Mouse (Mus musculus): ENCODE data around the gene Gk5. TPM values are rescaled to one million over a fixed set of nuclear protein-coding genes. Genes with fewer than 3 reads are reported as not detected.

Gk5 gene
- polyA plus RNA-seq, 1 experiment from 2014 or later = 4.1 TPM

GRCm38 (mm10) chr9:96195885-96196622 is 76.9 kb downstream of the Gk5 start, which contains the start of gene Tfdp2:
TSS of gene Tfdp2 (plus strand) at chr9:96196275.
- under 1% methylated on average over 74 of the region's 81 CpGs for WGBS
- Histone ChIP-seq H3K4me2 (ENCODE audit: low read depth, severe bottlenecking) (peak within 1 kb of the TSS; percentile 92), H3K27me3 (ENCODE audit: control insufficient read depth, insufficient read depth, low read length) (no peaks in the 10 kb centered on the region), H3K36me3 (ENCODE audit: control insufficient read depth, insufficient read depth, low read length) (no peaks in the 10 kb centered on the region; the same call in 1 of the 2 replicates), H3K27ac (replicated peaks; ENCODE audit: low read depth, low read length) (peak within 1 kb of the TSS; percentile 48; the same call in 1 of the 2 replicates), H3K4me3 (ENCODE audit: low read depth, low read length) (peak within 1 kb of the TSS; percentile 91), H3K9ac (ENCODE audit: low read length) (peak within 1 kb of the TSS; percentile 87), H3K9me3 (ENCODE audit: control insufficient read depth, low read length) (no peaks in the 10 kb centered on the region), H3K4me1 (ENCODE audit: control insufficient read depth, insufficient read depth, low read length) (peaks cover 9% of the 10 kb centered on the region; the same call in 1 of the 2 replicates)
- DNase-seq (ENCODE audit: low spot score) (peak; percentile 91), ATAC-seq (ENCODE audit: insufficient number of reproducible peaks, low FRiP score, low TSS enrichment, low read depth) (peak; percentile 98)

GRCm38 (mm10) chr9:96196636-96197181 is 77.5 kb downstream of the Gk5 start:
- Histone ChIP-seq H3K27me3 (ENCODE audit: control insufficient read depth, insufficient read depth, low read length) (no peaks in the 10 kb centered on the region), H3K36me3 (ENCODE audit: control insufficient read depth, insufficient read depth, low read length) (no peaks in the 10 kb centered on the region; the same call in 1 of the 2 replicates), H3K9ac (ENCODE audit: low read length) (peak overlapping the region; percentile 87), H3K4me3 (ENCODE audit: low read depth, low read length) (peak overlapping the region; percentile 91), H3K4me1 (ENCODE audit: control insufficient read depth, insufficient read depth, low read length) (peaks cover 9% of the 10 kb centered on the region; the same call in 1 of the 2 replicates), H3K9me3 (ENCODE audit: control insufficient read depth, low read length) (no peaks in the 10 kb centered on the region), H3K27ac (replicated peaks; ENCODE audit: low read depth, low read length) (peak overlapping the region; percentile 48; the same call in 1 of the 2 replicates), H3K4me2 (ENCODE audit: low read depth, severe bottlenecking) (peak overlapping the region; percentile 92)
- WGBS = under 1% methylated on average over 20 of the region's 20 CpGs
- ATAC-seq (ENCODE audit: insufficient number of reproducible peaks, low FRiP score, low TSS enrichment, low read depth) = no peak
- DNase-seq (ENCODE audit: low spot score) = peak; percentile 68

GRCm38 (mm10) chr9:96197806-96198205 is 78.6 kb downstream of the Gk5 start:
- no peak for DNase-seq (ENCODE audit: low spot score)
- Histone ChIP-seq H3K9ac (ENCODE audit: low read length) (no peak overlapping the region), H3K27me3 (ENCODE audit: control insufficient read depth, insufficient read depth, low read length) (no peaks in the 10 kb centered on the region), H3K9me3 (ENCODE audit: control insufficient read depth, low read length) (no peaks in the 10 kb centered on the region), H3K4me3 (ENCODE audit: low read depth, low read length) (peak overlapping the region; percentile 91; the same call in 1 of the 2 replicates), H3K36me3 (ENCODE audit: control insufficient read depth, insufficient read depth, low read length) (no peaks in the 10 kb centered on the region; the same call in 1 of the 2 replicates), H3K27ac (replicated peaks; ENCODE audit: low read depth, low read length) (no peak overlapping the region), H3K4me2 (ENCODE audit: low read depth, severe bottlenecking) (peak overlapping the region; percentile 92), H3K4me1 (ENCODE audit: control insufficient read depth, insufficient read depth, low read length) (peaks cover 9% of the 10 kb centered on the region; the same call in 1 of the 2 replicates)
- WGBS = 70% methylated on average over 9 of the region's 9 CpGs
- ATAC-seq (ENCODE audit: insufficient number of reproducible peaks, low FRiP score, low TSS enrichment, low read depth) = no peak

GRCm38 (mm10) chr9:96203663-96204062 is 84.5 kb downstream of the Gk5 start:
- no peak overlapping the region for H3K27ac ChIP-seq (replicated peaks; ENCODE audit: low read depth, low read length)
- H3K4me2 ChIP-seq (ENCODE audit: low read depth, severe bottlenecking) = no peak overlapping the region
- ATAC-seq (ENCODE audit: insufficient number of reproducible peaks, low FRiP score, low TSS enrichment, low read depth) = no peak
- H3K36me3 ChIP-seq (ENCODE audit: control insufficient read depth, insufficient read depth, low read length) = no peaks in the 10 kb centered on the region; the same call in 1 of the 2 replicates
- H3K27me3 ChIP-seq (ENCODE audit: control insufficient read depth, insufficient read depth, low read length) = no peaks in the 10 kb centered on the region
- no peak overlapping the region for H3K4me3 ChIP-seq (ENCODE audit: low read depth, low read length)
- no peak for DNase-seq (ENCODE audit: low spot score)
- no peak overlapping the region for H3K9ac ChIP-seq (ENCODE audit: low read length)
- no peaks in the 10 kb centered on the region for H3K4me1 ChIP-seq (ENCODE audit: control insufficient read depth, insufficient read depth, low read length)
- 95% methylated on average over 3 of the region's 3 CpGs for WGBS
- H3K9me3 ChIP-seq (ENCODE audit: control insufficient read depth, low read length) = no peaks in the 10 kb centered on the region

GRCm38 (mm10) chr9:96207428-96207827 is 88.3 kb downstream of the Gk5 start:
- Histone ChIP-seq H3K4me3 (ENCODE audit: low read depth, low read length) (no peak overlapping the region), H3K36me3 (ENCODE audit: control insufficient read depth, insufficient read depth, low read length) (no peaks in the 10 kb centered on the region; the same call in 1 of the 2 replicates), H3K4me2 (ENCODE audit: low read depth, severe bottlenecking) (no peak overlapping the region), H3K27ac (replicated peaks; ENCODE audit: low read depth, low read length) (no peak overlapping the region), H3K9me3 (ENCODE audit: control insufficient read depth, low read length) (no peaks in the 10 kb centered on the region), H3K9ac (ENCODE audit: low read length) (no peak overlapping the region), H3K27me3 (ENCODE audit: control insufficient read depth, insufficient read depth, low read length) (no peaks in the 10 kb centered on the region), H3K4me1 (ENCODE audit: control insufficient read depth, insufficient read depth, low read length) (no peaks in the 10 kb centered on the region)
- DNase-seq (ENCODE audit: low spot score) (no peak), ATAC-seq (ENCODE audit: insufficient number of reproducible peaks, low FRiP score, low TSS enrichment, low read depth) (no peak)
- 96% methylated on average over 3 of the region's 3 CpGs for WGBS

GRCm38 (mm10) chr9:96213036-96213645 is 94.0 kb downstream of the Gk5 start:
- Histone ChIP-seq H3K27me3 (ENCODE audit: control insufficient read depth, insufficient read depth, low read length) (no peaks in the 10 kb centered on the region), H3K4me2 (ENCODE audit: low read depth, severe bottlenecking) (no peak overlapping the region), H3K9me3 (ENCODE audit: control insufficient read depth, low read length) (no peaks in the 10 kb centered on the region), H3K36me3 (ENCODE audit: control insufficient read depth, insufficient read depth, low read length) (no peaks in the 10 kb centered on the region), H3K9ac (ENCODE audit: low read length) (no peak overlapping the region), H3K4me3 (ENCODE audit: low read depth, low read length) (no peak overlapping the region), H3K27ac (replicated peaks; ENCODE audit: low read depth, low read length) (no peak overlapping the region), H3K4me1 (ENCODE audit: control insufficient read depth, insufficient read depth, low read length) (no peaks in the 10 kb centered on the region)
- WGBS = 83% methylated on average over 3 of the region's 3 CpGs
- DNase-seq (ENCODE audit: low spot score) = no peak
- ATAC-seq (ENCODE audit: insufficient number of reproducible peaks, low FRiP score, low TSS enrichment, low read depth) = no peak

GRCm38 (mm10) chr9:96214171-96214570 is 95.0 kb downstream of the Gk5 start:
- H3K9ac ChIP-seq (ENCODE audit: low read length) = no peak overlapping the region
- H3K4me2 ChIP-seq (ENCODE audit: low read depth, severe bottlenecking) = no peak overlapping the region
- H3K27ac ChIP-seq (replicated peaks; ENCODE audit: low read depth, low read length) = no peak overlapping the region
- ATAC-seq (ENCODE audit: insufficient number of reproducible peaks, low FRiP score, low TSS enrichment, low read depth) (no peak), DNase-seq (ENCODE audit: low spot score) (no peak)
- no peaks in the 10 kb centered on the region for H3K4me1 ChIP-seq (ENCODE audit: control insufficient read depth, insufficient read depth, low read length)
- no peaks in the 10 kb centered on the region for H3K36me3 ChIP-seq (ENCODE audit: control insufficient read depth, insufficient read depth, low read length)
- no peaks in the 10 kb centered on the region for H3K27me3 ChIP-seq (ENCODE audit: control insufficient read depth, insufficient read depth, low read length)
- WGBS = 95% methylated on average over 2 of the region's 2 CpGs
- no peaks in the 10 kb centered on the region for H3K9me3 ChIP-seq (ENCODE audit: control insufficient read depth, low read length)
- no peak overlapping the region for H3K4me3 ChIP-seq (ENCODE audit: low read depth, low read length)

GRCm38 (mm10) chr9:96217299-96217698 is 98.1 kb downstream of the Gk5 start:
- H3K4me3 ChIP-seq (ENCODE audit: low read depth, low read length) = no peak overlapping the region
- DNase-seq (ENCODE audit: low spot score) (no peak), ATAC-seq (ENCODE audit: insufficient number of reproducible peaks, low FRiP score, low TSS enrichment, low read depth) (no peak)
- 93% methylated on average over 1 of the region's 1 CpGs for WGBS
- no peaks in the 10 kb centered on the region for H3K27me3 ChIP-seq (ENCODE audit: control insufficient read depth, insufficient read depth, low read length)
- H3K9ac ChIP-seq (ENCODE audit: low read length) = no peak overlapping the region
- H3K27ac ChIP-seq (replicated peaks; ENCODE audit: low read depth, low read length) = no peak overlapping the region
- no peaks in the 10 kb centered on the region for H3K4me1 ChIP-seq (ENCODE audit: control insufficient read depth, insufficient read depth, low read length)
- H3K36me3 ChIP-seq (ENCODE audit: control insufficient read depth, insufficient read depth, low read length) = no peaks in the 10 kb centered on the region
- no peak overlapping the region for H3K4me2 ChIP-seq (ENCODE audit: low read depth, severe bottlenecking)
- H3K9me3 ChIP-seq (ENCODE audit: control insufficient read depth, low read length) = no peaks in the 10 kb centered on the region
